Mouse (Mus musculus) cerebellum, adult 11 months (tissue): ENCODE measurements around the gene Elfn2.

Experiments
- DNase-seq: peaks from one replicate; pipeline ENCODE4 v3.0.0; 2022

Elfn2 gene

GRCm38 (mm10) chr15:78718290-78719250, at the start of gene Elfn2:
Gene Elfn2, minus strand, starts transcription at chr15:78718771.
- no peak for DNase-seq

DNA sequence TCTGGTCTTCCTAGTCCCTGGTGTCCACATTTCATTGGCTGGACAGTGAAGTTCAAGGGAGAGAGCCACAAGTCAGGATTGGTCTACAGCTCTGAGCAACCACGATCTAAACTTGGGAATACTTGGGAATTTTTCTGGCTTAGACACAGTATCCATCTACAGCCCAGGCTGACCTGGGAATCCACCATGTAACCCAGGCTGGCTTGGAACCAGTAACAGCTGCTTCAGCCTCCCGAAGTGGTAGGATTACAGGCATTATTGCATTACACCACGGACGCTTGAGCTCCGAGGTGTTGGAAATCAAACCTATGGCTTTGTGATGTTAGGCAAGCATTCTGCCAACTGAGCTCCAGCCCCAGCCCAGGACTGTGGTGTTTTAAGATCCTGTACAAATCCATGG, 45.1 kb upstream of the Elfn2 start:
- no peak for DNase-seq

DNA sequence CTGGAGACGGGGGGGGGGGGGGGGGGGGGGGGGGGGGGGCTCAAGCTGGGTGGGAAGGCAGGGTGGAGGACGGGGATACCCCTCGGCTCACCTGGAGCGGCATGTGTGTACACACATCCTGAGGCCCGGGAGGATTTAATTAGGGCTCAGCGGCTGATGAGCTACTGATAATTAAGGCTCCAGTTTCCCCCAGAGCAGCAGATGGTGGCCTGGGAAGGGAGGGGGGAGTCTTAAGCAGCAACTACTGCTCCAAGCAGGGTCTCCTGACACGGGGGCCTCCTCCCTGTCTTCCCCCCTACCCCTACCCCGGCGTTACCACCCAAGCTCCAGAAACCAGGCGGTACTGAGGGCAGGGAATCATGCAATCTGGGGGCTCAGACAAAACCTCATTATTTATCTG, 44.6 kb upstream of the Elfn2 start:
- DNase-seq, result no peak

DNA sequence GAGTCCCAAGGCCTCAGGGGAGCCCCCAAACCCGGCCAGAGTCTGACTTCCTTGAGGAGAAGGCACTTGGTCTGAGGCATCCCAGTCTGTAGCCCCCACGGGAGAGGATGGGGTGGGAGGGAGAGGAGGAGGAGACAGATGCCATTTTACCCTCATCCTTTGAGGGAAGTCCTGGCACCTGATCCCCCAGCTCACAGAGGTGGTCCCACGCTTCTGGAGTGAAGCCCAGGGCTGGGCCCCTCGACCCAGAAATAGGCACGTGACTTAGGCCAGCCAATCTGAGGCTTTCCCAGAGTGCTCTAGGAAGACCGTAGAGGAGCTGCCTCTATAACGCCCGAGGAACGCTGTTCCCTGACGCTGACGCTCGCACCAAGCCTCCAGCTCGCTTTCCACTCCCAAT, 42.5 kb upstream of the Elfn2 start:
- DNase-seq, result no peak

GRCm38 (mm10) chr15:78758132-78758531, 39.6 kb upstream of the Elfn2 start:
- DNase-seq, result no peak

DNA sequence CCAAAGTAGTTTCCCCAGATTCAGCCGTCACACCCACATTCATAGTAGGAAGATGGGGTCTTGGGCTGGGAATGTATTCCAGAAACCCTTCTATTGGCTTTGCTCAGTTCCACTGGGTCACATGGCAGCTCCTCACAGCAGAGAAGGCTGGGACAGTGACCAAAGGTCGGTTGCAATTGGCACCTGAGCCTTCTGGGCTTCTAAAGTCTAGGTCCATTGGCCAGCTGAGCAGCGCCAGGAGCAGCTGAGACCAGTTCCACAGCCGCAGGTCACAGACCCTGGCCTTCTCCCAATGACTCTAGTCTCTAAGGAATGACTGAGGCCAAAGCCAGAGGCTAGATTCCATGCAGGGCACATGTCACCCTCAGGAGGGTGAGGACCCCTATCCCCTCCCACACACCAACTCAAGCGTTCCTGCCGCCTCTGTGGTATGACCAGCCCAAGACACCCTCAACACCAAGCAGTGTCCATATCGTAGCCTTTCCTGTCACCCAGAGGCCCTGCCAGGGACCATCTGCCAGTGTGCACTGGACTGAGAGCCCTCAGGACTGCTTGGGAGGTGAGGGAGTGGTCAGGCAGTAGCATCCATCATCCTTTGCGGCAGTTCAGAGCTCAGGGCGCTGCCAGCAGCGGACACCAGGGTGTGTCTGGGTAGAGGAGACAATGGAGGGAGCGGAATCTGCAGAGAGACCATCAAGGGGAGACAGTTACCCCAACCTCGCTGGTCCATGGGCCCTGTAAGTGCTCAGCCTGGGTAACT, 37.6 kb upstream of the Elfn2 start:
- no peak for DNase-seq

DNA sequence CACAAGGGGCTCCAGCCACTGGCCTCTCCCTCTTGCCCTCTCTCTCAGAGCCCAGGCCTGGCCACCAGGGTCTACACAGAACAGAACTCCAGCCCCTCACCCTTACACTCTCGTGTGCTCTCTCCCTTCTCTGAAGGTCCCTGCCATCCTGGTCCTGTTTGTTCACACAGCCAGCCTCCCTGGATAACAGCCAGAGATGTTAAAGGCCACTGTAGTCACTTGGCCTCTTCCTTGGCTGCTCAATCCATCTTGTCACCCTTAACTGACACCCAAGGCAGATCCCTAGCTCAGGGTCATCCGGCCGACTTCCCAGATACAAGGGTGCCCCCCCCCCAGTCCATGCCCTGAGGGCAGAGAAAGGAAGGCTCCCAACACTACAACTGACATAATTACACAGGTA, 36.7 kb upstream of the Elfn2 start:
- DNase-seq, result no peak

DNA sequence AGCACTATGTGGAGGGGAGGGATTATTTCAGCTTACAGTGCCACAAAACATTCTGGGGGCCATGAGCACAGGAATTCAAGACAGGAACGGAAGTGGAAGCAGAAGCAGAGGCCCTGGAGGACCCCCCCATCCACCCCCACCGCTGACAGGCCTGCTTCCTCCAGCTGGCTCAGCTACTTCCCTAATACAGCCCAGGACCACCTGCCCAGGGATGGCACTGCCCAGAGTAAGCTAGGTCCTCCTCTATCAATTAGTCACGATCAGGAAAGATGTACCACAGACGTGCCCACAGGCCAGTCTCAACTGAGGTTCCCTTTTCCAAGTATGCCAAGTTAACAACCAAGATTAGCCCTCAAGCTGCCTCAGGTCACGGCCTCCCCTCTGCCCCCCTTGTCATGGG, 35.6 kb upstream of the Elfn2 start:
- DNase-seq, result no peak

- no peak for DNase-seq
These were observed 34.4 kb upstream of the Elfn2 start for GRCm38 (mm10) chr15:78752991-78753390.

DNA sequence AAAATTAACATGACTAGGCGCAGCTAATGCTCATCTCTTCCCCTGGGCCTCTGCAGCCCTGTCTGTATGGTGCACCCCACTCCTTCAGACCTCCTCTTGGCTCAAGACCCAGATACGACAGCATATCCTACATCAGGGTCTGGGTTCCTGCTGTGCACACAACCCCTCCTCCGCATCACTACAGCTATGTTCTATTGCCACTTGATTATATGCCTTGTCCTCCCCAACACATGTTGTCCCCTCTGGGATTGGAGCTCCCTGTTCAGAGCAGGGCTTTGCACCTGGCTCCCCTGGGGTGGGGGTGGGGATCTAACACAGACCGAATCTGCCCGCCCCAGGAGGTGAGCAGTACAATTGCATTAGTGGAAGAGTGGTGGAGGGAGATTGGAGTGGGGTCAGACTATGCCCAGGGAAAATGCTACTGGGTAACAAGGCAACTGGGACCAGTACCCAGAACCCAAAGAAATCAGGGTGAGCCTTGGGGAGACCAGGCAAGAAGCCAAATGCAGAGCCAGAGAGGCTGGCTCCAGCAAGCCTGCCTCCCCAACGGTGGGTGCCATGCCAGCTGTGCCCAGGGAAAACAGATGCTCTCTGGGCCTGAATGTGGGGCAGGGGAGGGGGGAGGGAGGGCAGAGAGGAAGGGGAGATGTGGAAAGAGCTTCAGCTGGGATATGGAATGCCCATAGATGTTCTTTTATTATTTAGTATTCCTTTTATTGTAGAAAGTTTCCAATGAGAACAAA, 32.2 kb upstream of the Elfn2 start:
- no peak for DNase-seq

GRCm38 (mm10) chr15:78749855-78750254, 31.3 kb upstream of the Elfn2 start:
- no peak for DNase-seq

DNA sequence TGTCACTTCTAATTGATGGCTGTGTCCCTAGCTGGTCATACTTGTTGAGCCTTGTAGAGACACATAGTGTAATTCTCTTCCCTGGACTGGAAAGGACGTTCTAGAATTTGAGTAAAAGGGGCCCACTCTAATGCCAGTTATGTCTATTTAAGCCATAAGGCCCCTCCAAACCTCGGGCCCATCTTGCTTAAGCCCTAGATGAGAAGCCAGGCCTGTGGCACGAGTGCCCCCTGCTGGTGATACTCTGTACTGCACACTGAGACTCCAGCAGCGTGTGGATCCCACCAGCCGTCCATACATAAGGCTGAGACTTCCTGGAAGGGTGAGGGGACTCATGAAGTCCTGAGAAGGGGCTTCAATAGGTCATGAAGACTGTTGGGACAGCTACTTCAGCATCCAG, 25.6 kb upstream of the Elfn2 start:
- peak; percentile 32 for DNase-seq

- no peak for DNase-seq
These were observed 24.3 kb upstream of the Elfn2 start for GRCm38 (mm10) chr15:78742831-78743230.

DNA sequence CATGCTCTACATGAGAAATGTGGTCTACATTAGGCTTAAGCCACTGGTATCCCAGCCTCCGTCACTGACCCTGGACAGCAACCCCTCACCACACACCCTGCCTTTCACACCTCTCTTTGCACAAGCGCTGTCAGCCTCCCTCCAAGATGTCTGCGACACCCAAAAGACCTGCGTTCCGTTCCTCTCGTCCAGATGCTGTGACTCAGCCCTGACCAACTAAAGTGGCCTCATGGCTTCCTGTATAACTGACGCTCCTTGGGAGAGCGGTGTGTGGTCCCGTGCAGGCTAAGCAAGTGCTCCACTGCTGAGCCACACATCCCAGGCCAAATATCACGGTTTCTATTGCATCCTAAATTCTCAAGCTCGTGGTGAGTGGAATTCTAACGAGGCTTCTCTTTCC, 22.1 kb upstream of the Elfn2 start:
- DNase-seq, result no peak

DNA sequence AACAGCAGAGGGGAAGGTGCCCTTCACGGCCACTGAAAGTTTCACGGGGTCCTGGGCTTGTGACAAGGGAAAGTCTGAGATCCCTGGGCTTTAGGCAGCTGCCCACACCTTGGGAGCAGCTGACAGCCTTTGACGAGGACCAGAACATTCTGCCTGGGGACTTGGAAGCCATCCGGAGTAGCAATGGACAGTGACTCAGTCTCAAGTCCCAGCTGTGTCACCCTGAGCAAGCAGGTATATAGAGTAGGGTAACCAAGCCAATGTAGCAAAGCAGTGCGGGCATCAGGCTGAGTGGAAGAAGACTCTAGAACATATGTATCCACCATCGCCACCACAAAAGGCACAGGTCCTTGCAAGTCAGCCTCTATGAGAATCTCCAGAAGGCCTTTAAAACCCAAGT, 18.6 kb upstream of the Elfn2 start:
- no peak for DNase-seq

- no peak for DNase-seq
These were observed 18.1 kb upstream of the Elfn2 start for GRCm38 (mm10) chr15:78736681-78737100.

- DNase-seq, result no peak
These were observed 17.6 kb upstream of the Elfn2 start for GRCm38 (mm10) chr15:78736181-78736579.

- DNase-seq, result no peak
These were observed 17.0 kb upstream of the Elfn2 start for GRCm38 (mm10) chr15:78735431-78736180.

DNA sequence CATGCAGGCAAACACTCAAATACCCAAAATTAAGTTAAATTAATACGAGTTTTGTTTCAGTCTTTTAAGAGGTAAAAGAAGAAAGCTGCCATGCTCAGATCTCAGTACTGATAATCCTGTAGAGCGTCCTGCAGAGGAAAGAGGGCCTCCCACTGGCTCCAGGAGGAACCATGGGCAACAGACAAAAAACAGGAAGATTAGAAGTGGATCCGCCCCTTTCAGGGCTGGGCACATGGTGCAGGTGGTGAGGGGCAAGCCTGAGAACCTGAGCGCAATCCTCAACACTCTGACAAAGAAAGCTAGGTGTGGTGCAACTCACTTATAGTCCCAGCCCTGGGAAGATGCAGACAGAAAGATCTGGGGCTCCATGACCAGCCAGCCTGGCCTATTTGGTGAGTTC, 13.3 kb upstream of the Elfn2 start:
- no peak for DNase-seq

- DNase-seq, result no peak
These were observed 11.9 kb upstream of the Elfn2 start for GRCm38 (mm10) chr15:78730315-78731049.

DNA sequence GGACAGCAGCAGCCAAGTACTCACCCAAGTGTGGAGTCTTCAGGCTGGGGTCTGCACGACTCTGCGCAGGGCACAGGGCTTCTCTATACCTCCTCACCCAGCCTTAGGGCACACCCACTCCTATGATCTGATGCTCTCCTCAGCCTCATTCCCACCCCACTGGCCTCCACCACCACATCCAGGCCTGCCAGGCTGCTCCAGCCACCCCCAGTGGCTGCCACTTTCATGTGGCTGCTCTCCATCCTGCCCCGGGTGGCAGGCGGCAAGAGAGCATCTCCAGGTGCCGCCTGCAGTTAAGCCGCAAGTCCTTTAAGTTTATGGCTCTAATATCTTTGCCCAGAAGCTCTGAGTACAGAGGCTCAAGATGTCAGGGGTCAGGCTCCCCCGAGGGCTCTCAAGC, 8.1 kb upstream of the Elfn2 start:
- DNase-seq, result no peak

GRCm38 (mm10) chr15:78720532-78720931, 2.0 kb upstream of the Elfn2 start:
- DNase-seq, result no peak
